Mouse (Mus musculus): ENCODE results near the gene Fbxo39. TPM values are rescaled to one million over a fixed set of nuclear protein-coding genes. Genes with fewer than 3 reads are reported as not detected.
"Not testable (repeated sequence)": the region's sequence is repeated elsewhere in the genome, so short reads cannot be mapped to it uniquely, and the experiment has no call there.

The Fbxo39 gene
- polyA plus RNA-seq, 1 experiment, result not detected

GRCm38 (mm10) chr11:72339716-72340115 lies 25.5 kb downstream of the Fbxo39 start:
- no peak overlapping the region for H3K27ac ChIP-seq (ENCODE audit: insufficient read depth, low read depth, low read length)
- H3K4me3 ChIP-seq (ENCODE audit: insufficient read depth, low read length), result no peak overlapping the region
- H3K4me1 ChIP-seq (ENCODE audit: control insufficient read depth, insufficient read depth, low read length), result no peaks in the 10 kb centered on the region
- TF ChIP-seq CTCF (IDR thresholded peaks at IDR 0.05; ENCODE audit: low read depth, low read length), result no peak
- TF ChIP-seq POLR2A (IDR thresholded peaks at IDR 0.05; ENCODE audit: borderline replicate concordance, low read depth, low read length), result no peak

- Histone ChIP-seq H3K4me3 (ENCODE audit: insufficient read depth, low read length) (no peak overlapping the region), H3K4me1 (ENCODE audit: control insufficient read depth, insufficient read depth, low read length) (no peaks in the 10 kb centered on the region)
- TF ChIP-seq POLR2A (IDR thresholded peaks at IDR 0.05; ENCODE audit: borderline replicate concordance, low read depth, low read length), result no peak
- TF ChIP-seq CTCF (IDR thresholded peaks at IDR 0.05; ENCODE audit: low read depth, low read length), result peak; percentile 61
These were observed 28.4 kb downstream of the Fbxo39 start for GRCm38 (mm10) chr11:72342549-72343237.

GRCm38 (mm10) chr11:72343238-72343625 lies 29.0 kb downstream of the Fbxo39 start:
- not testable (repeated sequence) for H3K27ac ChIP-seq (ENCODE audit: insufficient read depth, low read depth, low read length); H3K4me1 ChIP-seq (ENCODE audit: control insufficient read depth, insufficient read depth, low read length); H3K4me3 ChIP-seq (ENCODE audit: insufficient read depth, low read length)

More at GRCm38 (mm10) chr11:72342549-72343237, 28.4 kb downstream of the Fbxo39 start:
- no peak overlapping the region for H3K27ac ChIP-seq (ENCODE audit: insufficient read depth, low read depth, low read length)

- TF ChIP-seq CTCF (IDR thresholded peaks at IDR 0.05; ENCODE audit: low read depth, low read length) (peak; percentile 56; the same call in 1 of the 2 replicates), POLR2A (IDR thresholded peaks at IDR 0.05; ENCODE audit: borderline replicate concordance, low read depth, low read length) (no peak)
- Histone ChIP-seq H3K4me1 (ENCODE audit: control insufficient read depth, insufficient read depth, low read length) (no peaks in the 10 kb centered on the region), H3K4me3 (ENCODE audit: insufficient read depth, low read length) (no peak overlapping the region), H3K27ac (ENCODE audit: insufficient read depth, low read depth, low read length) (no peak overlapping the region)
These were observed 29.7 kb downstream of the Fbxo39 start for GRCm38 (mm10) chr11:72343904-72344303.

GRCm38 (mm10) chr11:72344486-72344885 lies 30.2 kb downstream of the Fbxo39 start:
- Histone ChIP-seq H3K4me3 (ENCODE audit: insufficient read depth, low read length) (no peak overlapping the region), H3K27ac (ENCODE audit: insufficient read depth, low read depth, low read length) (no peak overlapping the region), H3K4me1 (ENCODE audit: control insufficient read depth, insufficient read depth, low read length) (no peaks in the 10 kb centered on the region)
- TF ChIP-seq POLR2A (IDR thresholded peaks at IDR 0.05; ENCODE audit: borderline replicate concordance, low read depth, low read length) (no peak), CTCF (IDR thresholded peaks at IDR 0.05; ENCODE audit: low read depth, low read length) (no peak)

- no peak overlapping the region for H3K4me3 ChIP-seq (ENCODE audit: insufficient read depth, low read length)
- no peaks in the 10 kb centered on the region for H3K4me1 ChIP-seq (ENCODE audit: control insufficient read depth, insufficient read depth, low read length)
- TF ChIP-seq POLR2A (IDR thresholded peaks at IDR 0.05; ENCODE audit: borderline replicate concordance, low read depth, low read length), result no peak
- TF ChIP-seq CTCF (IDR thresholded peaks at IDR 0.05; ENCODE audit: low read depth, low read length), result no peak
- H3K27ac ChIP-seq (ENCODE audit: insufficient read depth, low read depth, low read length), result no peak overlapping the region
These were observed 34.3 kb downstream of the Fbxo39 start for GRCm38 (mm10) chr11:72348563-72348962.

- Histone ChIP-seq H3K4me1 (ENCODE audit: control insufficient read depth, insufficient read depth, low read length) (no peaks in the 10 kb centered on the region), H3K27ac (ENCODE audit: insufficient read depth, low read depth, low read length) (no peak overlapping the region), H3K4me3 (ENCODE audit: insufficient read depth, low read length) (no peak overlapping the region)
- TF ChIP-seq CTCF (IDR thresholded peaks at IDR 0.05; ENCODE audit: low read depth, low read length), result no peak
- no peak for TF ChIP-seq POLR2A (IDR thresholded peaks at IDR 0.05; ENCODE audit: borderline replicate concordance, low read depth, low read length)
These were observed 34.8 kb downstream of the Fbxo39 start for GRCm38 (mm10) chr11:72349016-72349415.

GRCm38 (mm10) chr11:72349652-72350051 lies 35.4 kb downstream of the Fbxo39 start:
- no peak overlapping the region for H3K27ac ChIP-seq (ENCODE audit: insufficient read depth, low read depth, low read length)

GRCm38 (mm10) chr11:72352272-72352671 lies 38.0 kb downstream of the Fbxo39 start:
- TF ChIP-seq POLR2A (IDR thresholded peaks at IDR 0.05; ENCODE audit: borderline replicate concordance, low read depth, low read length), result no peak
- no peak for TF ChIP-seq CTCF (IDR thresholded peaks at IDR 0.05; ENCODE audit: low read depth, low read length)
- no peak overlapping the region for H3K27ac ChIP-seq (ENCODE audit: insufficient read depth, low read depth, low read length)
- H3K4me3 ChIP-seq (ENCODE audit: insufficient read depth, low read length), result no peak overlapping the region
- no peaks in the 10 kb centered on the region for H3K4me1 ChIP-seq (ENCODE audit: control insufficient read depth, insufficient read depth, low read length)

More at GRCm38 (mm10) chr11:72349652-72350051, 35.4 kb downstream of the Fbxo39 start:
- H3K4me1 ChIP-seq (ENCODE audit: control insufficient read depth, insufficient read depth, low read length), result no peaks in the 10 kb centered on the region
- TF ChIP-seq CTCF (IDR thresholded peaks at IDR 0.05; ENCODE audit: low read depth, low read length), result no peak
- H3K4me3 ChIP-seq (ENCODE audit: insufficient read depth, low read length), result no peak overlapping the region

- no peak for TF ChIP-seq POLR2A (IDR thresholded peaks at IDR 0.05; ENCODE audit: borderline replicate concordance, low read depth, low read length)
- TF ChIP-seq CTCF (IDR thresholded peaks at IDR 0.05; ENCODE audit: low read depth, low read length), result no peak
- no peak overlapping the region for H3K27ac ChIP-seq (ENCODE audit: insufficient read depth, low read depth, low read length)
- H3K4me3 ChIP-seq (ENCODE audit: insufficient read depth, low read length), result no peak overlapping the region
- no peaks in the 10 kb centered on the region for H3K4me1 ChIP-seq (ENCODE audit: control insufficient read depth, insufficient read depth, low read length)
These were observed 38.9 kb downstream of the Fbxo39 start for GRCm38 (mm10) chr11:72353186-72353585.
